Mouse (Mus musculus) cortical plate, adult 2 months (tissue): ENCODE measurements around the gene Thoc2. TPM values are rescaled to one million over a fixed set of nuclear protein-coding genes. Genes with fewer than 3 reads are reported as not detected.
A peak's percentile ranks its signal among the peaks of the same experiment; 100 is the strongest.

Source experiments
- H3K27ac ChIP-seq: fragments of 200-500 bp; 2 replicates; pipeline ENCODE4 v1.5.1; 2012; ENCODE audit warnings: low read length, control low read depth, inconsistent platforms; ENCODE audit not compliant: insufficient read depth
- H3K4me1 ChIP-seq: fragments of 200-500 bp; 2 replicates; pipeline ENCODE4 v1.6.1; 2011; ENCODE audit warnings: low read length; ENCODE audit not compliant: control insufficient read depth, insufficient read depth
- H3K4me3 ChIP-seq: fragments of 200-500 bp; 2 replicates; pipeline ENCODE4 v1.5.1; 2011; ENCODE audit warnings: mild to moderate bottlenecking, low read length, control low read depth; ENCODE audit not compliant: insufficient read depth
- CTCF ChIP-seq: fragments of 200-500 bp; IDR thresholded peaks from 2 replicates; pipeline ENCODE4 v1.5.1; 2011; ENCODE audit warnings: mild to moderate bottlenecking, control low read depth, low read length; ENCODE audit not compliant: insufficient read depth; ENCODE audit errors: extremely low read depth
- POLR2A ChIP-seq: fragments of 200-500 bp; IDR thresholded peaks from 2 replicates; pipeline ENCODE4 v1.6.1; 2011; ENCODE audit warnings: mild to moderate bottlenecking, low read length, control low read depth; ENCODE audit not compliant: insufficient read depth; ENCODE audit errors: extremely low read depth
- polyA plus RNA-seq: library from polyadenylated mRNA; depleted of rRNA; stranded (reverse); fragments of >200 nt; gene quantifications from 2 replicates; pipeline ENCODE4 v1.2.3, GENCODE M21; 2012; rRNA removed

Gene Thoc2
- polyA plus RNA-seq, 1 experiment: 31.3 TPM

DNA sequence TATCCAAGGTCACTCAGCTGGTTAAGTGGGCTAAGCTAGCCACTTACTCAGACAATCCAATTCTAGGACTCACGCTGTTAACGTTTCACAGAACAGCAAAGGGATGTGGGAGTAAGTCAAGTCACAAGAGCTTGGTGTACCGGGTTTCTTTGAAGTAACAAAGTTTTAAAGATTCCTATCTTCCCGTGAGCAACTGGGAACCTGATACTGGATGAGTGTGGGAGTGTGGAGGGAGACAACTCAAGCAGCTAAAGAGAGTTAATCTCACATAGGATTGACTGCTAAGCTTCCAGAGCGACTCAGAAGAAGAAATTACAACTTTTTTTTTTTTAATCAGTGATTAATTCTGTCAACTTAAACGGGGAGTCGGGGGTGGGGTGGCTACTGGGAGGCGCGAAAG is 10.0 kb downstream of the Thoc2 start:
- Histone ChIP-seq H3K4me1 (no peaks in the 10 kb centered on the region; the same call in 1 of the 2 replicates), H3K27ac (no peak overlapping the region), H3K4me3 (peak overlapping the region; percentile 82)
- no peak for TF ChIP-seq CTCF
- no peak for TF ChIP-seq POLR2A

DNA sequence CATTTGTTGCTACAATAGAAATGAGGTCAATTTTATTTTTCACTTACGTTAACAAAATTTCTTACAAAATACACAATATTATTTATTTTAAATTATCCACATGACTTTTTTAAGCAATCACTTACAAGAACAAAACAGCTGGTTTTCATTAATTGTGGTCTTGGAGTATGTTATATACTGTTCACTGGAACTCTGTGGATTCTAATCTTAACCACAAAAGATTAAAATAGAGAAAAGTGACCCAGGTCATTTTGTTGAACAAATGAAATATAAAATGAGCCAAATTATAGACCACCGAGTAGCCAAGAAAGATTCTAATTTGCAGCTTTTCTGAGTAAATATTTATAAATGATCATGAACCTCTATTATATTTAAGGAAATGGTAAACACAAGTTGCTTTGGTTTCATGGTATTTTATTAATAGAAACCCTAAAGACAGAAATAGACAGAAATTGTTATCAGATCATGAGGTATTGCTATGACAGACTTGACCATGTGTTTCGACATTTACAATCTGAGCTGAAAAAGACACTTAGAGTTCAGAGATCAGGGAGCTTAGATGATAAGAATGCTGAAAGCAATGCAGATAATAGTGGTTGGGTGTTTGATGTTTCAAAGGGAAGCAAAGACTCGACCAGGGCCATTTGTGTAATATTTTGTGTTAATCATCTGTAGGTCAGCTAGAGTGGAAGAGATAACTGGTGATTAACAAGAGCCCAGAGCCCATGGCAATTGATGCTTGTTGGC is 35.5 kb downstream of the Thoc2 start:
- H3K4me3 ChIP-seq: no peak overlapping the region
- no peaks in the 10 kb centered on the region for H3K4me1 ChIP-seq
- TF ChIP-seq CTCF: no peak
- no peak for TF ChIP-seq POLR2A
- H3K27ac ChIP-seq: no peak overlapping the region

DNA sequence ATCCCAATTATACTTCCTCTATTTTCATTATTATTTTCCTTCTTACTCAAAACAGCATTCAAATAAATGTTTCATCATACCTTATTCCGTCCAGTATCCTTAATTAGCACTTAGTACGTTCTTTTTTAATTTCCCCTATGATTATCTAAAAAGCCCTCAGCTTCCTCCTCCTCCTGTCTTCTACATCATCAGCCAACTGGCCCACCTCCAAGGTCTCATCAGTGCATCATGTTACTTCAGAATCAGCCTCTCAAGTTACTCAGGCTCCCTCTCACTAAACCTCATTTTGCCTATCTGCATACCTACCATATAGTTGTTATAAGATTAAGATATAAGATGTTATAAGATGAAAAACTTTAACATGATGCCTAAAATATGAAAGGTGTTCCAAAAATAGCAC is 43.9 kb downstream of the Thoc2 start:
- TF ChIP-seq POLR2A (no peak), CTCF (no peak)
- Histone ChIP-seq H3K4me3 (no peak overlapping the region), H3K27ac (no peak overlapping the region), H3K4me1 (no peaks in the 10 kb centered on the region)

DNA sequence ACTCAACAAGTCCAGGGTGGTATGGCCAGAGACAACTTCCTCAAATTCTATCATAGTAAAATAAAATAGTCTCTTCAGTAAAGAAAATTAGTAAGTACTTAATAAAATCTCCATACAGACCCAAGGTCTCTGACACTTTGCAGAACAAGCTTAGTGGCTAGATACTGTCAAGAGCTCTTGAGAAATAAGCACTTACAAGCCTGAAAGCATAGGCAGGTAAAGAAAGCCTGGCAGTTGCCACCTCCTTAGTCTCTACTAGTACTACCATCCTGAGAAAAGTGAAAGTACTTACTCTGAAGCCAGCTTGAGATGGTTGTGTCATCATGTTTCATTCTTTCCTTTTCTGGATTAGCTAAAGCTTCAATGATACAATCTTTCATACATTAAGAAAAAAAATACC is 82.7 kb downstream of the Thoc2 start:
- no peak for TF ChIP-seq POLR2A
- no peak for TF ChIP-seq CTCF
- H3K27ac ChIP-seq: no peak overlapping the region
- no peaks in the 10 kb centered on the region for H3K4me1 ChIP-seq
- no peak overlapping the region for H3K4me3 ChIP-seq

DNA sequence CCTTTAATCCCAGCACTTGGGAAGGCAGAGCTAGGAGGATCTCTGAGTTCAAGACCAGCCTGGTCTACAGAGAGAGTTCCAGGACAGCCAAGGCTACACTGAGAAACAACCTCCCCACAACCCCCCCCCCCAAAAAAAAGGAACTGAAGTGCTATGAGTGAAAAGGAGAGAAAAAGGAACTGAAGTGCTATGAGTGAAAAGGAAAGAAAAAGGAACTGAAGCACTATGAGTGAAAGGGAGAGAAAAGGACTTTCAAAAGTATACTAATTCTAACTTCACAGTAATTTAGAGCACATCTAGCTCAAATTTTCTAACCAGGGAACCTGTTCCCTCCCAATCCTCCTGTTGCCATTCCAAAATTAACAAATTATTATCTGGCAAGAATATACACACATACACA is 114.9 kb downstream of the Thoc2 start:
- H3K27ac ChIP-seq: no peak overlapping the region
- no peak overlapping the region for H3K4me3 ChIP-seq
- TF ChIP-seq POLR2A (no peak), CTCF (no peak)
- no peaks in the 10 kb centered on the region for H3K4me1 ChIP-seq

DNA sequence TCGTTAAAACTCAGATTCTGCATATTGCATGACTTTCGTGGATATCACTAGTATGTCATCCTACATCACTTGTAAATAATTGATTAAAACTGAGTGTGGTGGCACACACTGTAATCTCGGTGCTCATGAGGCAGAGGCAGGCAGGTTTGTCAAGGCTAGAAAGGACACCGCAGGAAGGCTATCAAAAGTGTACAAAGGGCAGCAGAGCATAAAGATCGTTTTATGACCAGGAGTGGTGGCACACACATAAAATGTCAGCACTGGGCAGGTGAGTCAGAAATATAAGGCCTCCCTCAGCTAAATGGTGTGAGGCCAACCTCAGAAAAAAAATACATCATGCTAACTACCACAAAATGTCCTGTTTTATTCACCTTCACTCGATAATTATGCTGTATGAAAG is 127.2 kb downstream of the Thoc2 start:
- no peak for TF ChIP-seq CTCF
- Histone ChIP-seq H3K4me3 (no peak overlapping the region), H3K27ac (no peak overlapping the region), H3K4me1 (no peaks in the 10 kb centered on the region)

Other genes with a start within 250 kb of the Thoc2 start
- gene Xiap, start 139.0 kb upstream of the Thoc2 start, polyA plus RNA-seq: 35.0 and 36.2 TPM in 2 replicates
- 20.6 and 20.7 TPM in 2 replicates for gene Stag2, start 228.6 kb upstream of the Thoc2 start, polyA plus RNA-seq